Mouse (Mus musculus) ES-E14 (cell line): ENCODE results near the gene Fars2.

Experiments
- HCFC1 ChIP-seq: IDR thresholded peaks from 2 replicates; pipeline ENCODE4 v1.6.1; 2012; ENCODE audit warnings: low read length, inconsistent platforms, borderline replicate concordance; ENCODE audit not compliant: insufficient read depth
- MAFK ChIP-seq: IDR thresholded peaks from 2 replicates; pipeline ENCODE4 v1.6.1; 2014; ENCODE audit warnings: mild to moderate bottlenecking, low read depth, low read length, inconsistent platforms; ENCODE audit not compliant: insufficient read depth
- ZNF384 ChIP-seq: IDR thresholded peaks from 2 replicates; pipeline ENCODE4 v1.6.1; 2012; ENCODE audit warnings: low read depth, low read length, inconsistent platforms

DNA sequence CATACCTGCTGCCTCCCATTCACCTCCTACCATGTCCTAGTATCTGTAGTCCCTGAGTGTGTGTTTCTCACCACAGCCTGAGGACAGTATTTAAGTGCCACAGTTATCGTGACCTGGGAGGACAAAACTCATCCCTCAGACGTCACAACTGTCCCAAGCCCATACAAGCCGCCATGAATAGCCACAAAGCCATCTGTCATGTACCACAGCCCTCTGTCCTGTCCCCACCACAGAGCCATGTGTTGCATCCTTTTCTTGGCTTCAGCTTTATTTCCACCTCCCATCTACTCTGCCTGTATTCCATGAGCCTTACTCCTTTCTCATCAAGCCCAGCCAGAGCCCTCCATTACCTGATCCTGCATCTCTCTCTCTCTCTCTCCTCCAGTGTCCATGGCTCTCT lies 244.2 kb downstream of the Fars2 start:
- TF ChIP-seq MAFK (no peak), HCFC1 (no peak), ZNF384 (no peak)
